Mouse (Mus musculus) stomach, embryonic 15.5 days (tissue): ENCODE results near the gene Cep350. TPM values are rescaled to one million over a fixed set of nuclear protein-coding genes. Genes with fewer than 3 reads are reported as not detected.

Experiments
- ATAC-seq: fragments of 200-750 bp; cut with Nextera tagmentation; 2 replicates; pipeline ENCODE4 v1.8.0; 2017; ENCODE audit warnings: low read depth, moderate number of reproducible peaks, moderate TSS enrichment; ENCODE audit not compliant: insufficient read depth, low FRiP score
- H3K27ac ChIP-seq: fragments of 300-500 bp; sonication (generic); 2 replicates; pipeline ENCODE4 v1.5.1; 2015; ENCODE audit warnings: mild to moderate bottlenecking, inconsistent platforms
- H3K27me3 ChIP-seq: fragments of 300-500 bp; sonication (generic); replicated peaks from 2 replicates; pipeline ENCODE4 v1.6.1; 2015; ENCODE audit warnings: inconsistent platforms
- H3K36me3 ChIP-seq: fragments of 300-500 bp; sonication (generic); 2 replicates; pipeline ENCODE4 v1.6.1; 2015; ENCODE audit warnings: inconsistent platforms
- H3K4me1 ChIP-seq: fragments of 300-500 bp; sonication (generic); 2 replicates; pipeline ENCODE4 v1.6.1; 2015; ENCODE audit warnings: inconsistent platforms
- H3K4me2 ChIP-seq: fragments of 300-500 bp; sonication (generic); 2 replicates; pipeline ENCODE4 v1.6.1; 2015; ENCODE audit warnings: mild to moderate bottlenecking, inconsistent platforms
- H3K4me3 ChIP-seq: fragments of 300-500 bp; sonication (generic); replicated peaks from 2 replicates; pipeline ENCODE4 v1.5.1; 2015; ENCODE audit warnings: inconsistent platforms
- H3K9ac ChIP-seq: fragments of 300-500 bp; sonication (generic); 2 replicates; pipeline ENCODE4 v1.6.1; 2015; ENCODE audit warnings: inconsistent platforms
- H3K9me3 ChIP-seq: fragments of 300-500 bp; sonication (generic); 2 replicates; pipeline ENCODE4 v1.6.1; 2016; ENCODE audit warnings: inconsistent platforms
- WGBS: fragments of 180-500 bp; shearing (Covaris S2); methylation state at CpG from one replicate; pipeline ENCODE4 v1.1.7; 2015; 5-methylcytosine and 5-hydroxymethylcytosine counted together
- polyA plus RNA-seq: library from polyadenylated mRNA; unstranded; fragments of >200 nt; fragmentation: Nextera tagmentation; extraction: Ambion mirVana; gene quantifications from 2 replicates; pipeline ENCODE4 v1.2.1, GENCODE M21; 2015

Gene Cep350
- 12.2 and 12.6 TPM in 2 replicates for polyA plus RNA-seq

- Histone ChIP-seq H3K27ac (peak within 1 kb of the TSS; percentile 95), H3K4me2 (peak within 1 kb of the TSS; percentile 76), H3K4me3 (peak within 1 kb of the TSS; percentile 69), H3K27me3 (no peaks in the 10 kb centered on the region), H3K9ac (peak within 1 kb of the TSS; percentile 80), H3K36me3 (no peaks in the 10 kb centered on the region), H3K4me1 (no peaks in the 10 kb centered on the region), H3K9me3 (no peaks in the 10 kb centered on the region)
- ATAC-seq: peak; percentile 99
- under 1% methylated on average over 54 of the region's 57 CpGs for WGBS
These were observed at the start of gene Cep350 for GRCm38 (mm10) chr1:155973068-155973718. Gene Cep350 (minus strand): TSS chr1:155973255.

GRCm38 (mm10) chr1:156020402-156020801 is 47.3 kb upstream of the Cep350 start:
- Histone ChIP-seq H3K36me3 (peaks cover 18% of the 10 kb centered on the region), H3K4me2 (no peak overlapping the region), H3K4me1 (no peaks in the 10 kb centered on the region), H3K27me3 (no peaks in the 10 kb centered on the region), H3K9ac (no peak overlapping the region), H3K4me3 (no peak overlapping the region), H3K9me3 (no peaks in the 10 kb centered on the region), H3K27ac (no peak overlapping the region)
- no peak for ATAC-seq
- 93% methylated on average over 1 of the region's 1 CpGs for whole genome bisulfite sequencing

- Histone ChIP-seq H3K27me3 (no peaks in the 10 kb centered on the region), H3K4me2 (no peak overlapping the region), H3K4me3 (no peak overlapping the region), H3K9me3 (no peaks in the 10 kb centered on the region), H3K27ac (no peak overlapping the region), H3K9ac (no peak overlapping the region), H3K36me3 (peaks cover 18% of the 10 kb centered on the region), H3K4me1 (no peaks in the 10 kb centered on the region)
- WGBS: 83% methylated on average over 1 of the region's 1 CpGs
- ATAC-seq: no peak
These were observed 46.7 kb upstream of the Cep350 start for GRCm38 (mm10) chr1:156019800-156020199.

- Histone ChIP-seq H3K4me1 (no peaks in the 10 kb centered on the region), H3K4me3 (no peak overlapping the region), H3K9me3 (no peaks in the 10 kb centered on the region), H3K36me3 (peaks cover 26% of the 10 kb centered on the region), H3K4me2 (no peak overlapping the region), H3K27ac (no peak overlapping the region), H3K27me3 (no peaks in the 10 kb centered on the region), H3K9ac (no peak overlapping the region)
- ATAC-seq: no peak
- WGBS: 93% methylated on average over 1 of the region's 1 CpGs
These were observed 35.9 kb upstream of the Cep350 start for GRCm38 (mm10) chr1:156009003-156009402.

- 86% methylated on average over 11 of the region's 11 CpGs for WGBS
- H3K36me3 ChIP-seq: peaks cover 23% of the 10 kb centered on the region
- no peaks in the 10 kb centered on the region for H3K27me3 ChIP-seq
- H3K4me3 ChIP-seq: no peak overlapping the region
- H3K27ac ChIP-seq: no peak overlapping the region
- H3K9me3 ChIP-seq: no peaks in the 10 kb centered on the region
- no peaks in the 10 kb centered on the region for H3K4me1 ChIP-seq
- no peak overlapping the region for H3K4me2 ChIP-seq
- no peak for ATAC-seq
- no peak overlapping the region for H3K9ac ChIP-seq
These were observed 32.9 kb upstream of the Cep350 start for GRCm38 (mm10) chr1:156005906-156006305.

GRCm38 (mm10) chr1:156003201-156003935 is 30.3 kb upstream of the Cep350 start:
- Histone ChIP-seq H3K9me3 (no peaks in the 10 kb centered on the region), H3K27me3 (no peaks in the 10 kb centered on the region), H3K4me2 (no peak overlapping the region), H3K4me3 (no peak overlapping the region), H3K9ac (no peak overlapping the region), H3K36me3 (peaks cover 15% of the 10 kb centered on the region), H3K4me1 (no peaks in the 10 kb centered on the region), H3K27ac (no peak overlapping the region)
- WGBS: 88% methylated on average over 7 of the region's 7 CpGs
- 0 out of 2 replicates have a peak, but pooled peaks have one; percentile 27 for ATAC-seq

GRCm38 (mm10) chr1:156002366-156002765 is 29.3 kb upstream of the Cep350 start:
- Histone ChIP-seq H3K27ac (no peak overlapping the region), H3K4me2 (no peak overlapping the region), H3K27me3 (no peaks in the 10 kb centered on the region), H3K4me1 (no peaks in the 10 kb centered on the region), H3K4me3 (no peak overlapping the region), H3K36me3 (peaks cover 10% of the 10 kb centered on the region), H3K9me3 (no peaks in the 10 kb centered on the region), H3K9ac (no peak overlapping the region)
- no peak for ATAC-seq
- 83% methylated on average over 8 of the region's 8 CpGs for WGBS

DNA sequence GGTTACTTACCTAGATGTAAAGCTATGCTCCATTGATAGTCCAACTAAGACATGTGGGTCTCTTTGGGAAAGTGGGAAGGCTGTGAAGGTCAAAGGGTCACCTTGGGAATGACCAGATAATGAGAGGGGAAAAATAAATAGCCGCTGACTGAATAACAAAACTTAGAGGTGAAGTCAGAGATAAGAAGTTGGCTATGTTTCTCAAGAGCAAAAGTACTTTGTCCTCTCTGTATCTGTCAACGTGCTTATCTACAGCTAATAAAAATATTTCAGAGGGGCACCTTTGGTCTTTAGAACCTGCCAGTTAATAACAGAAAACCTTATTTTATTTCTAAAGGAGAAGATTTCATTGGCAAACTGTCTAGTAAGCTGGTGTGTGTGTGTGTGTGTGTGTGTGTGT is 22.6 kb upstream of the Cep350 start:
- ATAC-seq: no peak
- WGBS: 34% methylated on average over 2 of the region's 2 CpGs
- H3K9ac ChIP-seq: no peak overlapping the region
- H3K4me1 ChIP-seq: no peaks in the 10 kb centered on the region
- H3K9me3 ChIP-seq: no peaks in the 10 kb centered on the region
- H3K27ac ChIP-seq: no peak overlapping the region
- no peak overlapping the region for H3K4me2 ChIP-seq
- no peak overlapping the region for H3K4me3 ChIP-seq
- H3K27me3 ChIP-seq: no peaks in the 10 kb centered on the region
- H3K36me3 ChIP-seq: no peaks in the 10 kb centered on the region

- no peak overlapping the region for H3K27ac ChIP-seq
- no peak overlapping the region for H3K4me2 ChIP-seq
- peaks cover 3% of the 10 kb centered on the region for H3K4me1 ChIP-seq
- no peak overlapping the region for H3K4me3 ChIP-seq
- no peak overlapping the region for H3K9ac ChIP-seq
- ATAC-seq: peak; percentile 83
- no peaks in the 10 kb centered on the region for H3K9me3 ChIP-seq
- no peaks in the 10 kb centered on the region for H3K27me3 ChIP-seq
- WGBS: 57% methylated on average over 2 of the region's 2 CpGs
- H3K36me3 ChIP-seq: no peaks in the 10 kb centered on the region
These were observed 21.5 kb upstream of the Cep350 start for GRCm38 (mm10) chr1:155994524-155994923.

DNA sequence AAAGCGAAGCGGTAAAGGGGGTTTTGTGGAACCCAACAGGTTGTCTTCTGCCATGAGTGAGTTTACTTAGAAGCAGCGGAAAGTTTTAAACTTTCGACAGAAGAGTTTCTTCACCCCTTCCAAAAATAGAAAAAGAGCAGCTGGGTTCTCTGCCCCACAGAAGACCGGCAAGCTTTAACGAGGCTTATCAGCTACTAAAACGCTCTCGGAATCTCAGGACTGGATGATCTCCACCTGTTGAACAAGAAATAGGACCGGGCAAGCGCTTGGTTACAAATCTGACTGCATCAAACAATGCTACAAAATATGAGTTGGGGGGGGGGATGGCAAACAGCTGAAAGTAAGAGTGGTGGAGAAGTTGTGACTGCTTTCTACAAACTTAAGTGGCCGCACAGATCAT is 17.3 kb upstream of the Cep350 start:
- no peak overlapping the region for H3K4me2 ChIP-seq
- H3K4me3 ChIP-seq: no peak overlapping the region
- H3K36me3 ChIP-seq: no peaks in the 10 kb centered on the region
- 33% methylated on average over 11 of the region's 11 CpGs for WGBS
- H3K9me3 ChIP-seq: no peaks in the 10 kb centered on the region
- no peaks in the 10 kb centered on the region for H3K27me3 ChIP-seq
- ATAC-seq: no peak
- no peak overlapping the region for H3K27ac ChIP-seq
- H3K9ac ChIP-seq: no peak overlapping the region
- H3K4me1 ChIP-seq: peaks cover 8% of the 10 kb centered on the region

GRCm38 (mm10) chr1:155989387-155989786 is 16.3 kb upstream of the Cep350 start:
- Histone ChIP-seq H3K9ac (no peak overlapping the region), H3K36me3 (no peaks in the 10 kb centered on the region), H3K9me3 (no peaks in the 10 kb centered on the region), H3K4me1 (peaks cover 8% of the 10 kb centered on the region), H3K27me3 (no peaks in the 10 kb centered on the region), H3K4me3 (no peak overlapping the region), H3K4me2 (no peak overlapping the region), H3K27ac (no peak overlapping the region)
- ATAC-seq: no peak
- 10% methylated on average over 2 of the region's 2 CpGs for WGBS

DNA sequence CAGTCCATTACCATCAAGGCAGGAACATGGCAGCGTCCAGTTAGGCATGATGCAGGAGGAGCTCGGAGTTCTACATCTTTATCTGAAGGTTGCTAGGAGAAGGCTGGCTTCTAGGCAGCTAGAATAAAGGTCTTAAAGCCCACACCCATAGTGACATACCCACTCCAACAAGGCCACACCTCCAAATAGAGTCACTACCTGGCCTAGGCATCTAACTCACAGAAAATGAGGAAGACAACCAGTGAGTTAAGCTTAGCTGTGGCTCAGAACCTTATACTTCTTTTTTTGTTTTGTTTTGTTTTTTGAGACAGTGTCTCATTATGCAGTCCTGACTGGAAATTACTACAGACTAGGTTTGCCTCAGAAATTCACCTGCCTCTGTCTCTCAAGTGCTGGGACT is 14.6 kb upstream of the Cep350 start:
- H3K9ac ChIP-seq: no peak overlapping the region
- no peak for ATAC-seq
- H3K27ac ChIP-seq: no peak overlapping the region
- no peaks in the 10 kb centered on the region for H3K9me3 ChIP-seq
- H3K4me1 ChIP-seq: peaks cover 8% of the 10 kb centered on the region
- no peak overlapping the region for H3K4me3 ChIP-seq
- no peaks in the 10 kb centered on the region for H3K36me3 ChIP-seq
- H3K27me3 ChIP-seq: no peaks in the 10 kb centered on the region
- no peak overlapping the region for H3K4me2 ChIP-seq
- 57% methylated on average over 2 of the region's 2 CpGs for WGBS
